Mouse (Mus musculus) fibroblast of lung, adult 2 months (primary cell): Measurements from ENCODE around the gene Ap4e1.
"Not testable (repeated sequence)": the region's sequence is repeated elsewhere in the genome, so short reads cannot be mapped to it uniquely, and the experiment has no call there.

Experiments used
- DNase-seq: peaks from one replicate; pipeline ENCODE4 v3.0.0-alpha.2; 2011; ENCODE audit warnings: low read depth

Ap4e1 gene

GRCm38 (mm10) chr2:127077611-127078010 is 69.1 kb downstream of the Ap4e1 start:
- no peak for DNase-seq

GRCm38 (mm10) chr2:127079066-127079465 is 70.5 kb downstream of the Ap4e1 start:
- DNase-seq: not testable (repeated sequence)

- DNase-seq: no peak
These were observed 71.5 kb downstream of the Ap4e1 start for GRCm38 (mm10) chr2:127079881-127080590.

GRCm38 (mm10) chr2:127080591-127081218 is 72.2 kb downstream of the Ap4e1 start:
- DNase-seq: no peak

GRCm38 (mm10) chr2:127086235-127086634 is 77.7 kb downstream of the Ap4e1 start:
- no peak for DNase-seq

- not testable (repeated sequence) for DNase-seq
These were observed 81.6 kb downstream of the Ap4e1 start for GRCm38 (mm10) chr2:127090151-127090550.

GRCm38 (mm10) chr2:127092000-127092399 is 83.5 kb downstream of the Ap4e1 start:
- no peak for DNase-seq

- DNase-seq: no peak
These were observed 100.5 kb downstream of the Ap4e1 start for GRCm38 (mm10) chr2:127108986-127109385.
